ENCODE assay signal across 12 mouse cellular contexts in the genomic region with DNA sequence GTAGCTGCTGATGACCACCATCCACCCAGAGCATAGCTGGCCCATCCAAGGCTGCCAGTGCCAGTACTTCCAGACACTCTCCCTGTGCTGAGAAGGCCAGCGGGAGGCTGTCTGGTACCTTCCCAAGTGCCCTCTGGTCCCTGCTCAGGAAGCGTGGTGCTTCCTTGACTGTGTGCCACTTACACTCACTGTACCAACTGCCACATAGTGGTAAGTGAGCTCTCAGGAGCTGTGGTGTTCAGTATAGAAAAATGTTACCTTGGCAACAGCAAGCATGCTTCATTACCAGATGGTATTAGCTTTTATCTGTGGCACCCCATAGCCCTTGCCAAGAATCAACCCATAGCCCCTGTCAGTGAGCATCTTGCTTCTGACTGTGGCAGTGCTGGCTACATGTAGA.
DNase-seq lines count a peak whose midpoint lies in the region; ATAC-seq lines count a peak whose summit lies in the region.
"Had no signal": no experiment of that assay in that cellular context is flagged by ENCODE, and none has a peak within 500 bp of the region (broad histone marks: within the 10 kb centered on the region; RNA-seq: fewer than 3 reads in every experiment).

No protein-coding gene starts in this region.

- no peak overlapping the region for H3K9ac ChIP-seq in kidney, embryonic 15.5 days
- H3K9ac ChIP-seq: stomach, embryonic 15.5 days had no signal

- peak; percentile 48 to 53 for DNase-seq in kidney, adult 8-10 months
- peak; percentile 41 to 55 for DNase-seq in cerebellum, adult 18-20 months
- DNase-seq in cerebellum, adult 9-10 months: peak; percentile 50
- DNase-seq in kidney, postnatal 25 days: peak; percentile 55 to 75
- DNase-seq in adrenal gland, adult 2 months: no peak
- DNase-seq in spleen, postnatal 36 days (ENCODE audit: low spot score in 2 of 2): no peak
- DNase-seq: heart, adult 11 months; thymus, postnatal 4 days had no signal

- H3K27ac ChIP-seq in kidney, embryonic 15.5 days: no peak overlapping the region
- H3K27ac ChIP-seq: stomach, embryonic 15.5 days had no signal

- H3K4me3 ChIP-seq in kidney, embryonic 15.5 days (replicated peaks): no peak overlapping the region
- H3K4me3 ChIP-seq: myocyte; stomach, embryonic 15.5 days had no signal

- ATAC-seq in kidney, embryonic 15.5 days (replicated peaks; ENCODE audit: low FRiP score): no peak

- H3K9me3 ChIP-seq in kidney, embryonic 15.5 days (replicated peaks): no peaks in the 10 kb centered on the region
- H3K9me3 ChIP-seq: stomach, embryonic 15.5 days had no signal

- H3K4me2 ChIP-seq in kidney, embryonic 15.5 days: no peak overlapping the region
- H3K4me2 ChIP-seq: liver, embryonic 11.5 days; stomach, embryonic 15.5 days had no signal

- peaks cover 24% of the 10 kb centered on the region for H3K4me1 ChIP-seq in kidney, embryonic 15.5 days

- H3K27me3 ChIP-seq in kidney, embryonic 15.5 days: no peaks in the 10 kb centered on the region
- H3K27me3 ChIP-seq: stomach, embryonic 15.5 days had no signal

- WGBS in kidney, embryonic 15.5 days: 84% methylated on average over 2 of the region's 2 CpGs

- H3K36me3 ChIP-seq in kidney, embryonic 15.5 days: no peaks in the 10 kb centered on the region
- H3K36me3 ChIP-seq: stomach, embryonic 15.5 days had no signal

Comparison
In these comparisons a context has a peak if more than half of its experiments do, and no peak if none do; other contexts are left out.
1. DNase-seq: peak in kidney, adult 8-10 months (2 of 2), cerebellum, adult 18-20 months (2 of 2), cerebellum, adult 9-10 months (single experiment) and kidney, postnatal 25 days (2 of 2); none in adrenal gland, adult 2 months (single experiment) and spleen, postnatal 36 days (0 of 2).